Mouse (Mus musculus): ENCODE data around the gene Ndufs8. TPM values are rescaled to one million over a fixed set of nuclear protein-coding genes. Genes with fewer than 3 reads are reported as not detected.

The Ndufs8 gene
- total and polyA plus RNA-seq, 3 experiments = 195 to 248 (median 216) TPM

GRCm38 (mm10) chr19:3955033-3955432 is 42.5 kb upstream of the Ndufs8 start:
- dilution Hi-C loops (cut with MboI; ENCODE audit: extremely low pct_ligation_motif_present, extremely low pct_unique_long_range_greater_than_20kb, low sequenced_read_pairs) (no loop called here), in situ Hi-C loops (cut with MboI; ENCODE audit: low pct_ligation_motif_present, low pct_unique_long_range_greater_than_20kb, low sequenced_read_pairs) (no loop called here)
- Histone ChIP-seq H3K4me3 (replicated peaks in 1 of 3; ENCODE audit: low read depth in 2 of 3, low read length in 2 of 3, poor library complexity in 1 of 3) (no peak overlapping the region), H3K27me3 (replicated peaks) (no peaks in the 10 kb centered on the region), H3K9ac (ENCODE audit: insufficient read depth, low read depth) (no peak overlapping the region), H3K4me1 (ENCODE audit: control insufficient read depth in 1 of 2, insufficient read depth in 2 of 2) (peaks cover 2 to 9% of the 10 kb centered on the region in 2 experiments; a peak in 3 of 4 replicates), H3K36me3 (replicated peaks in 1 of 2; ENCODE audit: control insufficient read depth in 1 of 2, insufficient read depth in 1 of 2, low read length in 1 of 2) (peaks cover 5 to 6% of the 10 kb centered on the region in 2 experiments), H3K79me2 (replicated peaks; ENCODE audit: control insufficient read depth, extremely low read depth, insufficient read depth, poor library complexity, severe bottlenecking) (no peaks in the 10 kb centered on the region), H3K9me3 (replicated peaks; ENCODE audit: low read length) (no peaks in the 10 kb centered on the region), H3K27ac (ENCODE audit: insufficient read depth, low read depth) (no peak overlapping the region), H3K4me2 (ENCODE audit: insufficient read depth, low read depth, poor library complexity, severe bottlenecking) (no peak overlapping the region)
- TF ChIP-seq ZMIZ1 (IDR thresholded peaks at IDR 0.05; ENCODE audit: low read depth, low read length) = no peak
- no peak for TF ChIP-seq E2F4 (IDR thresholded peaks at IDR 0.05; ENCODE audit: insufficient replicate concordance, low read depth, low read length)
- TF ChIP-seq EP300 (IDR thresholded peaks at IDR 0.05; ENCODE audit: low read length) = no peak
- TF ChIP-seq NRF1 (IDR thresholded peaks at IDR 0.05; ENCODE audit: low read depth, low read length) = no peak
- TF ChIP-seq NELFE (IDR thresholded peaks at IDR 0.05; ENCODE audit: low read depth, low read length) = no peak
- TF ChIP-seq RCOR1 (conservative IDR thresholded peaks at IDR 0.05; ENCODE audit: low read depth, low read length) = no peak
- no peak for TF ChIP-seq KAT2A (IDR thresholded peaks at IDR 0.05; ENCODE audit: insufficient replicate concordance, low read length)
- no peak for TF ChIP-seq CTCF (conservative IDR thresholded peaks at IDR 0.05 in 1 of 2, IDR thresholded peaks at IDR 0.05 in 1 of 2; ENCODE audit: low read depth in 2 of 2, low read length in 2 of 2)
- no peak for TF ChIP-seq RAD21 (IDR thresholded peaks at IDR 0.05; ENCODE audit: low read depth, low read length)
- DNase-seq (ENCODE audit: extremely low read depth) = no peak

- Histone ChIP-seq H3K9ac (ENCODE audit: insufficient read depth, low read depth) (no peak overlapping the region), H3K79me2 (replicated peaks; ENCODE audit: control insufficient read depth, extremely low read depth, insufficient read depth, poor library complexity, severe bottlenecking) (no peaks in the 10 kb centered on the region), H3K4me1 (ENCODE audit: control insufficient read depth in 1 of 2, insufficient read depth in 2 of 2) (peaks cover 2 to 9% of the 10 kb centered on the region in 2 experiments; a peak in 3 of 4 replicates), H3K36me3 (replicated peaks in 1 of 2; ENCODE audit: control insufficient read depth in 1 of 2, insufficient read depth in 1 of 2, low read length in 1 of 2) (peaks cover 31 to 35% of the 10 kb centered on the region in 2 experiments), H3K4me2 (ENCODE audit: insufficient read depth, low read depth, poor library complexity, severe bottlenecking) (no peak overlapping the region), H3K9me3 (replicated peaks; ENCODE audit: low read length) (no peaks in the 10 kb centered on the region), H3K4me3 (replicated peaks in 1 of 3; ENCODE audit: low read depth in 2 of 3, low read length in 2 of 3, poor library complexity in 1 of 3) (no peak overlapping the region), H3K27me3 (replicated peaks) (no peaks in the 10 kb centered on the region), H3K27ac (ENCODE audit: insufficient read depth, low read depth) (no peak overlapping the region)
- in situ Hi-C loops (cut with MboI; ENCODE audit: low pct_ligation_motif_present, low pct_unique_long_range_greater_than_20kb, low sequenced_read_pairs) = no loop called here
- no peak for TF ChIP-seq E2F4 (IDR thresholded peaks at IDR 0.05; ENCODE audit: insufficient replicate concordance, low read depth, low read length)
- TF ChIP-seq KAT2A (IDR thresholded peaks at IDR 0.05; ENCODE audit: insufficient replicate concordance, low read length) = no peak
- no peak for TF ChIP-seq CTCF (conservative IDR thresholded peaks at IDR 0.05 in 1 of 2, IDR thresholded peaks at IDR 0.05 in 1 of 2; ENCODE audit: low read depth in 2 of 2, low read length in 2 of 2)
- no peak for TF ChIP-seq MAX (IDR thresholded peaks at IDR 0.05; ENCODE audit: low read length)
- TF ChIP-seq MEF2A (IDR thresholded peaks at IDR 0.05; ENCODE audit: borderline replicate concordance, low read depth, low read length) = no peak
- TF ChIP-seq CHD1 (IDR thresholded peaks at IDR 0.05; ENCODE audit: low read depth, low read length) = no peak
- TF ChIP-seq ETS1 (conservative IDR thresholded peaks at IDR 0.05; ENCODE audit: low read depth, low read length) = no peak
- TF ChIP-seq MYC (IDR thresholded peaks at IDR 0.05; ENCODE audit: low read depth, low read length) = no peak
- TF ChIP-seq BHLHE40 (IDR thresholded peaks at IDR 0.05; ENCODE audit: low read depth, low read length) = no peak
- no peak for TF ChIP-seq EP300 (IDR thresholded peaks at IDR 0.05; ENCODE audit: low read length)
- TF ChIP-seq ZC3H11A (IDR thresholded peaks at IDR 0.05; ENCODE audit: low read depth, low read length) = no peak
- TF ChIP-seq ZNF384 (IDR thresholded peaks at IDR 0.05; ENCODE audit: low read depth, low read length) = no peak
- TF ChIP-seq TBP (conservative IDR thresholded peaks at IDR 0.05; ENCODE audit: low read depth, low read length) = no peak
- no peak for DNase-seq (ENCODE audit: extremely low read depth)
- dilution Hi-C loops (cut with MboI; ENCODE audit: extremely low pct_ligation_motif_present, extremely low pct_unique_long_range_greater_than_20kb, low sequenced_read_pairs) = no loop called here
Observed at GRCm38 (mm10) chr19:3952099-3952498, 39.5 kb upstream of the Ndufs8 start.

All from CH12.LX (cell line).